Mouse (Mus musculus): ENCODE measurements at regions not wholly inside any gene's neighbourhood (a gene's known extent, or its start where the extent isn't known, plus 50 kb on each side); places are given as distances from the start of the nearest gene placed in this dataset.

GRCm38 (mm10) chr16:51457166-51457565 lies 573.9 kb upstream of the Cblb start:
- Histone ChIP-seq H3K36me3 (ENCODE audit: control insufficient read depth, insufficient read depth, low read length) (no peaks in the 10 kb centered on the region), H3K9me3 (replicated peaks; ENCODE audit: control insufficient read depth, low read length) (no peaks in the 10 kb centered on the region), H3K4me2 (ENCODE audit: low read depth, low read length) (no peak overlapping the region), H3K4me3 (replicated peaks; ENCODE audit: low read length) (no peak overlapping the region), H3K4me1 (ENCODE audit: control insufficient read depth, insufficient read depth, low read length) (no peaks in the 10 kb centered on the region), H3K27me3 (ENCODE audit: control insufficient read depth, insufficient read depth, low read length) (no peaks in the 10 kb centered on the region), H3K9ac (ENCODE audit: low read length) (no peak overlapping the region), H3K27ac (ENCODE audit: low read length) (no peak overlapping the region)
- no peak for ATAC-seq (ENCODE audit: insufficient read depth, low FRiP score)
- WGBS = 34% methylated on average over 1 of the region's 1 CpGs

- Histone ChIP-seq H3K4me1 (ENCODE audit: control insufficient read depth, insufficient read depth, low read length) (no peaks in the 10 kb centered on the region), H3K4me2 (ENCODE audit: low read depth, low read length) (no peak overlapping the region), H3K4me3 (replicated peaks; ENCODE audit: low read length) (no peak overlapping the region), H3K9me3 (replicated peaks; ENCODE audit: control insufficient read depth, low read length) (no peaks in the 10 kb centered on the region), H3K27me3 (ENCODE audit: control insufficient read depth, insufficient read depth, low read length) (no peaks in the 10 kb centered on the region), H3K27ac (ENCODE audit: low read length) (no peak overlapping the region), H3K9ac (ENCODE audit: low read length) (no peak overlapping the region), H3K36me3 (ENCODE audit: control insufficient read depth, insufficient read depth, low read length) (no peaks in the 10 kb centered on the region)
- no peak for ATAC-seq (ENCODE audit: insufficient read depth, low FRiP score)
- 71% methylated on average over 3 of the region's 3 CpGs for WGBS
Measured at GRCm38 (mm10) chr16:51475690-51476089, 555.3 kb upstream of the Cblb start.

GRCm38 (mm10) chr16:51496096-51496495 lies 534.9 kb upstream of the Cblb start:
- H3K27me3 ChIP-seq (ENCODE audit: control insufficient read depth, insufficient read depth, low read length) = no peaks in the 10 kb centered on the region
- no peak overlapping the region for H3K27ac ChIP-seq (ENCODE audit: low read length)
- H3K9ac ChIP-seq (ENCODE audit: low read length) = no peak overlapping the region
- no peaks in the 10 kb centered on the region for H3K9me3 ChIP-seq (replicated peaks; ENCODE audit: control insufficient read depth, low read length)
- no peak overlapping the region for H3K4me3 ChIP-seq (replicated peaks; ENCODE audit: low read length)
- no peaks in the 10 kb centered on the region for H3K4me1 ChIP-seq (ENCODE audit: control insufficient read depth, insufficient read depth, low read length)
- no peak overlapping the region for H3K4me2 ChIP-seq (ENCODE audit: low read depth, low read length)
- WGBS = 89% methylated on average over 2 of the region's 2 CpGs
- ATAC-seq (ENCODE audit: insufficient read depth, low FRiP score) = no peak
- H3K36me3 ChIP-seq (ENCODE audit: control insufficient read depth, insufficient read depth, low read length) = no peaks in the 10 kb centered on the region

- H3K4me3 ChIP-seq (replicated peaks; ENCODE audit: low read length) = no peak overlapping the region
- no peak overlapping the region for H3K27ac ChIP-seq (ENCODE audit: low read length)
- H3K9me3 ChIP-seq (replicated peaks; ENCODE audit: control insufficient read depth, low read length) = no peaks in the 10 kb centered on the region
- H3K4me2 ChIP-seq (ENCODE audit: low read depth, low read length) = no peak overlapping the region
- WGBS = 80% methylated on average over 7 of the region's 7 CpGs
- no peaks in the 10 kb centered on the region for H3K4me1 ChIP-seq (ENCODE audit: control insufficient read depth, insufficient read depth, low read length)
- ATAC-seq (ENCODE audit: insufficient read depth, low FRiP score) = no peak
- H3K9ac ChIP-seq (ENCODE audit: low read length) = no peak overlapping the region
- H3K36me3 ChIP-seq (ENCODE audit: control insufficient read depth, insufficient read depth, low read length) = no peaks in the 10 kb centered on the region
- H3K27me3 ChIP-seq (ENCODE audit: control insufficient read depth, insufficient read depth, low read length) = no peaks in the 10 kb centered on the region
Measured at GRCm38 (mm10) chr16:51497777-51498176, 533.2 kb upstream of the Cblb start.

DNA sequence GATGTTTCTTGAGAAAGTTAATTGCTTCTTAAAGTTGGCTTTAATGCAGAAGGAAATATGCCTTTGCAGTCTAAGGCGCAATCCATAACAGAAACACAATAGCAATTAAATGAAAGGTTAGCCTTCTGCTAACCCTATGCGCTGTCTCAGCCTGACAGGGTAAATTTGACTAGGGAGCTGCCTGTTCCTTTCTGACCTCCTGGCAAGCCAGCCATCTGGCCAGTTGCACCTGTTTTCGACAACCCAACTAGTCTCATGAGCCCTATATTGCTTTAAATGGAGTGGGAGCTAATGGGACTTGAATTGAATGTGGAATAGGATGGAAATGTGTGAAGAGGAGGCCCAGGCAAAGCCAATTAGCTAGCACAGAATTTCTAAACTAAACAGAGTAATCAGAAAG lies 513.9 kb upstream of the Cblb start:
- ATAC-seq (ENCODE audit: insufficient read depth, low FRiP score) = no peak
- WGBS = 50% methylated on average over 3 of the region's 3 CpGs
- Histone ChIP-seq H3K36me3 (ENCODE audit: control insufficient read depth, insufficient read depth, low read length) (no peaks in the 10 kb centered on the region), H3K27ac (ENCODE audit: low read length) (no peak overlapping the region), H3K4me2 (ENCODE audit: low read depth, low read length) (no peak overlapping the region), H3K9ac (ENCODE audit: low read length) (no peak overlapping the region), H3K4me3 (replicated peaks; ENCODE audit: low read length) (no peak overlapping the region), H3K4me1 (ENCODE audit: control insufficient read depth, insufficient read depth, low read length) (no peaks in the 10 kb centered on the region), H3K9me3 (replicated peaks; ENCODE audit: control insufficient read depth, low read length) (no peaks in the 10 kb centered on the region), H3K27me3 (ENCODE audit: control insufficient read depth, insufficient read depth, low read length) (no peaks in the 10 kb centered on the region)

DNA sequence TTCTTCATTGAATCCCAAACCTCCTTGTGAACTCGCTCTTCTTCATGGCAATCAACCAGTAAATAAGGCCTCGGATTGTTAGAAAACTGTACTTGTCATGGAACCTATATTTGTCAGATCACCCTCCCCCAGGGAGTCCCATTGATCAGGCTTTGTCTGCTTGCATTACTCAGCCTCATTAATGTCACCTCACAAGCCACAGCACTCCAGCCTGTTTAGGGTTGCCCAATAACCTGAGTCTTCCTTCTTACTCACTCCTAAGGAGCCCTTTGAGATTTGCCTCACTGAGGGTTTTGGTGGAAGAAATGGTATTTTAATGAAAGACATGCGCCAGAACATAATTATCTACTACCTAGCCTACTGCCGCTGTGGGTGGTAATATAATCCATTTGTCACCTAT lies 510.3 kb upstream of the Cblb start:
- H3K4me3 ChIP-seq (replicated peaks; ENCODE audit: low read length) = no peak overlapping the region
- no peaks in the 10 kb centered on the region for H3K4me1 ChIP-seq (ENCODE audit: control insufficient read depth, insufficient read depth, low read length)
- no peak overlapping the region for H3K9ac ChIP-seq (ENCODE audit: low read length)
- 75% methylated on average over 4 of the region's 4 CpGs for WGBS
- H3K27me3 ChIP-seq (ENCODE audit: control insufficient read depth, insufficient read depth, low read length) = no peaks in the 10 kb centered on the region
- H3K36me3 ChIP-seq (ENCODE audit: control insufficient read depth, insufficient read depth, low read length) = no peaks in the 10 kb centered on the region
- H3K4me2 ChIP-seq (ENCODE audit: low read depth, low read length) = no peak overlapping the region
- H3K27ac ChIP-seq (ENCODE audit: low read length) = no peak overlapping the region
- H3K9me3 ChIP-seq (replicated peaks; ENCODE audit: control insufficient read depth, low read length) = no peaks in the 10 kb centered on the region
- no peak for ATAC-seq (ENCODE audit: insufficient read depth, low FRiP score)

DNA sequence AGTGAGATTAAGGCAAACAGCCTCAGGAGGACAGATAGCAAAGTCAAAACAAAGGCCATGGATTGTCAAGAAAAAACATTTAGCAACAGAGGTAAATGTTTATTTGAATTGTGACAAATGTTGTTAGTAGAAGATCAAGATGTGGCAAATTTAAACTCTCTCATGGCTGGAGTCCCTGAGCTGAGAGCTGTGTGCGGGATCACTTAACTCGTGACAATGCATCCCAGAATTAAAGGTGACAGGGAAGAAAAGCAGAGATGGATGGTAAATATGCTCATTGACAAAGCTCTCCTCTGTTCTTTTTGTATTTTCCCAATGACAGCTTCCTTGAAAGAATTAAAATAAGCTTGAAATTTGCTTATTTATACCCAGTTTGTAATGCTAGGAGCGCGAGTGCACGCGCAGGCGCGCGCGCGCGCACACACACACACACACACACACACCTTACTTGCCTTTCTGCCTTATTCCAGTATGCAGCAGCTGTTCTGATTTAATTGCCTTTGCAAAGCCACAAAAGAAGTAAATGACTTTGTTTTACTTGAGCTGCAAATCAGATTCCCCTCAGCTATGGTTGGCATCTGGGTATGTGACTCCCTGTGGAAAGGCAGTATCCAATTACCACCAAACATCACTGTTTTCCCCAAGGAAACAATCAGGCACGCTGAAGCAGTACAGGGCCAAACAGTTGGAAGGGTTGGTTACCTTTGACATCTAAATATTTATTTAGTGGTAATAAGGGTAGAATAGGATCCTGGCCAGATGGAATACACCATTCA lies 509.5 kb upstream of the Cblb start:
- Histone ChIP-seq H3K4me1 (ENCODE audit: control insufficient read depth, insufficient read depth, low read length) (no peaks in the 10 kb centered on the region), H3K4me3 (replicated peaks; ENCODE audit: low read length) (no peak overlapping the region), H3K36me3 (ENCODE audit: control insufficient read depth, insufficient read depth, low read length) (no peaks in the 10 kb centered on the region), H3K9me3 (replicated peaks; ENCODE audit: control insufficient read depth, low read length) (no peaks in the 10 kb centered on the region), H3K27ac (ENCODE audit: low read length) (no peak overlapping the region), H3K4me2 (ENCODE audit: low read depth, low read length) (no peak overlapping the region), H3K9ac (ENCODE audit: low read length) (no peak overlapping the region), H3K27me3 (ENCODE audit: control insufficient read depth, insufficient read depth, low read length) (no peaks in the 10 kb centered on the region)
- WGBS = 73% methylated on average over 13 of the region's 13 CpGs
- no peak for ATAC-seq (ENCODE audit: insufficient read depth, low FRiP score)

GRCm38 (mm10) chr16:51524023-51524422 lies 507.0 kb upstream of the Cblb start:
- H3K9me3 ChIP-seq (replicated peaks; ENCODE audit: control insufficient read depth, low read length) = no peaks in the 10 kb centered on the region
- WGBS = 71% methylated on average over 1 of the region's 1 CpGs
- H3K36me3 ChIP-seq (ENCODE audit: control insufficient read depth, insufficient read depth, low read length) = no peaks in the 10 kb centered on the region

DNA sequence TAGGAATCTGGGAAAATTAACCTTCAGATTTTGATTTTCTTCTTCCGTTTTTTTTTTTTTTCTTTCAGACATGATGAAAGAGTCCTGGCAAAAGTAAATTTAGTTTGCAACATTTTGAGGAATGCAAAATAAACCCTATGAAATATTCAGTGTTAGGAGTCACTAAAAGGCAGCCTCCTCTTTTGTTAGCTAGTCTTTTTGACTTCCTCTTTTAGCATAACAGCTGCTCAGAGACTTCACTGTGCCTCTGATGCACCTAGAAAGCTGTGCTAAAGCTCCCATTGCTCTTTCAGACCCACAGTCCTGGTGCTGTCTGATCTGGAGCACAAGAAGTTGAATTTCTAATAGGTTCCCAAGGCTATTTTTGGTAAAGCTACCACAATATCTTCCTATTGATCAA lies 498.5 kb upstream of the Cblb start:
- H3K4me3 ChIP-seq (replicated peaks; ENCODE audit: low read length) = no peak overlapping the region
- H3K27ac ChIP-seq (ENCODE audit: low read length) = no peak overlapping the region
- H3K9me3 ChIP-seq (replicated peaks; ENCODE audit: control insufficient read depth, low read length) = no peaks in the 10 kb centered on the region
- no peak overlapping the region for H3K4me2 ChIP-seq (ENCODE audit: low read depth, low read length)
- no peaks in the 10 kb centered on the region for H3K4me1 ChIP-seq (ENCODE audit: control insufficient read depth, insufficient read depth, low read length)
- 73% methylated on average over 1 of the region's 1 CpGs for WGBS
- no peak for ATAC-seq (ENCODE audit: insufficient read depth, low FRiP score)
- no peak overlapping the region for H3K9ac ChIP-seq (ENCODE audit: low read length)
- no peaks in the 10 kb centered on the region for H3K36me3 ChIP-seq (ENCODE audit: control insufficient read depth, insufficient read depth, low read length)
- no peaks in the 10 kb centered on the region for H3K27me3 ChIP-seq (ENCODE audit: control insufficient read depth, insufficient read depth, low read length)

More at GRCm38 (mm10) chr16:51524023-51524422, 507.0 kb upstream of the Cblb start:
- Histone ChIP-seq H3K27me3 (ENCODE audit: control insufficient read depth, insufficient read depth, low read length) (no peaks in the 10 kb centered on the region), H3K4me3 (replicated peaks; ENCODE audit: low read length) (no peak overlapping the region), H3K9ac (ENCODE audit: low read length) (no peak overlapping the region), H3K4me2 (ENCODE audit: low read depth, low read length) (no peak overlapping the region), H3K27ac (ENCODE audit: low read length) (no peak overlapping the region), H3K4me1 (ENCODE audit: control insufficient read depth, insufficient read depth, low read length) (no peaks in the 10 kb centered on the region)
- no peak for ATAC-seq (ENCODE audit: insufficient read depth, low FRiP score)
